Mouse (Mus musculus) naive thymus-derived CD4-positive, alpha-beta T cell, adult 2 months (primary cell): ENCODE measurements around the gene Eepd1.

Experiments used
- DNase-seq: peaks from one replicate; pipeline ENCODE4 v3.0.0-alpha.2; 2011; ENCODE audit warnings: low read depth

Eepd1 gene

GRCm38 (mm10) chr9:25535487-25535886 lies 54.1 kb downstream of the Eepd1 start:
- DNase-seq, result no peak

- DNase-seq, result no peak
Observed at GRCm38 (mm10) chr9:25539461-25539860, 58.1 kb downstream of the Eepd1 start.

- DNase-seq, result no peak
Observed at GRCm38 (mm10) chr9:25541355-25541754, 60.0 kb downstream of the Eepd1 start.

DNA sequence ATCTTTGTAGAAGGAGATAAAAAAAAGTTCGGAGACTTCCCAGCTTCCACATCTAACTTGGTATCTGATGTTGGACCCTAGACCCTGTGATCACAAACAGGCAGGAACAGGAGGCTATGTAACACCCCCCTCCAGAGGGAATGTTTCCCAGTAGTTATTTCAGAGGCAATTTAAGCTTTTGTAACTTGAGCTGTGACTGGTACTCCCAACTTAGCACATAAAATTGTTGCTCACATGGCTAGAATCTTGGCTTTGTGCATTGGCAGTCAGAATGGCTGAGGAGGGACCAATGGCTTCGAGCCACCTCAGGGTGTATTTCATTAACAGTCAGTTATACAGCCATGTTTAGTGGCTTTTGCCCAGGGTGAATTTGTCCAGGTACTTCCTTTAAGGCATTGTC lies 63.9 kb downstream of the Eepd1 start:
- DNase-seq, result no peak

DNA sequence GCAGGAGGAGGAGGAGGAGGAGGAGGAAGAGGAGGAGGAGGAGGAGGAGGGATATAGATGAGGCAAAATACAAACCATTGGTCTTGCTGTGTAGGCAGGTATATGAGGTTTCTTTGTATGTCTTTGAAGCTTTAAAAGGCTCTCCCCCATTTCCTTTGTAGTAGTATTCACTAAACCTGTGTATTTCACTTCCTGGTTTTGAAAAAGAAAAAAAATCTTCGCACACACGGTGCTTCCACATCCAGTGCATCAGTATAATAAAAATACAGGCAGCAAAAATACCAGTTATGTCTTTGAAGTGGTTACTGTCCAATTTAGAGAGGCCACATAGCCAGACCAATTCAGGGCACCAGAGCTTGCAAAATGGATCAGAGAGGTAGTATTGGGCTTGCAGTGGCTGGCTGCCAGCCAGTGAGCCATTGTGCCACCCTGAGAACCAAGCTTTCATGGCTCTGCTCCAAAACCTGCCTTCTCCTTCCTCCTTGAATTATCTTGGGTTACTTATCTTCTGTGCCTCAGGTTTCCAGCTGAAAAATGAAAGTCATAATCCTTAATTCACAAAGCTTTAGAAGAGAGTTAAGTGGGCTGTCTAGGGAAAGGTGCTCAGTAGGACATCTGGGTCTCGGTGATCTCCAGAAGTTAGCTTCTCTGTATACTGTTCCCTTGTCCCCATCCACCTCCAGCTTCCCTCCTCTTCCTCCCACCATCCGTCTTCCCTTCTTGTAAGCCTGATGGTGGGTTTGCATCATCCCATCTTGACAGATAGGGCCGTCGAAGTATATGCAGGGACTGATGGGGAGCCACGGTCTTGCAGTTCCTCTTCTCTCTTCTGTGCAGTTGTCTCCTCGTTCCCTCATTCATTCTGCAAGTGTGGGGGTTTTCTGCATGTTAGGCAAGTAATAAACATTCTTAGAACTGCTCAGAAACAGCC lies 68.0 kb downstream of the Eepd1 start:
- peak; percentile 21 for DNase-seq

DNA sequence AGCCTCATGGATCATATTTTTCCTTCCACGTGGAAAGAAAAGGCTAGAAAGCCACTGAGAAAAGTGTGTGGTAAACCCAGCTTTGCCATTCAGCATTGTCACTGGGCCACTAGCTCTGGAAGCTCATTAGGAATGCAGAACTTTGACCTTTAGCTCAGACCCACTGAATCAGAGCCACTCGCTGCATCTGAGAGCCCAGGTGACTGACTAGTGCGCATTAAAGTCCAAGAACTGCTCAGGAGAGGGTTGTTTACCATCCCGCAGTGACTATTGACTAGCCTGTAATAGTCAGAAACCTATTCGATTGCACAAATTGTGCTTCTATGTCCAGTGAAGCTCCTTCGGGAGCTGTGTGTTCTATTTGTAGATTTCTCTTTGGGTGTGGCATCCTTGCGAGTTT lies 68.8 kb downstream of the Eepd1 start:
- DNase-seq, result no peak

DNA sequence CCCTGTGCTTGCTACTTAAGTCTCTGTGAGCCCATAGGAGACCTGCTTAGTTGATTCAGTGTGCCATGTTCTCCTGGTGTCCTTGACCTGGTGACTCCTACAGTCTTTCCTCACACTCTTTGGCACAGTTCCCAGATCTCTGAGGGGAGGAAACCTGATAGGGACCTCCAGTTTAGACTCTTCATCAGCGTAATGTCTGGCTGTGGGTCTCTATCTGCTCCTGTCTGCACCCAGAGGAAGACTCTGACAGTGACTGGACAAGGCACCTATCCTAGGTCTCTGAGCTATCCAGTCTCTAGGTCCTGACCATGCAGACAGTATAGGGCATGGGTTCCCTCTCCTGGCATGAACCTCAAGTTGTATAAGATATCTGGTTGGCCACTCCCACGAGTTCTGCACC lies 71.2 kb downstream of the Eepd1 start:
- DNase-seq, result no peak

- no peak for DNase-seq
Observed at GRCm38 (mm10) chr9:25554246-25554803, 73.0 kb downstream of the Eepd1 start.

DNA sequence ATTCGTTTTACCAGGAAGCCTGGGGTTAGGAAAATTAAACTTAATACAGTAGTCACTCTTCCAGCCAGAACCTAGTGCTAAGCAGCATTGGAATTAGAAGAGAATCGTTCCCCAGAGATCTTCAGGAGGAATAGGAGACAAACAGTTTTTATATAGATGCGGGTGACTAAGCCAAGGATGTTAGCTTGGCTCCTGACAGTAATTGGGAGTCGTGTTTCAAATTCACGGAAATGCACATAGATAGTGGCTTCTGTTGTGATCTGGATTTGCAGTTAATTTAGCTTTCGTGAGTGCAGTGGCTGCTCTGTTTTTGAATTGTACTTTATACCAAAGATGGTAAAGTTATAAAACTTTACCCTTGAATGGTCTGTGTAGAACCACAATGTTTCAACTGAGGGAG lies 73.9 kb downstream of the Eepd1 start:
- DNase-seq, result no peak

- no peak for DNase-seq
Observed at GRCm38 (mm10) chr9:25556008-25556407, 74.7 kb downstream of the Eepd1 start.

- DNase-seq, result no peak
Observed at GRCm38 (mm10) chr9:25557378-25557777, 76.0 kb downstream of the Eepd1 start.

DNA sequence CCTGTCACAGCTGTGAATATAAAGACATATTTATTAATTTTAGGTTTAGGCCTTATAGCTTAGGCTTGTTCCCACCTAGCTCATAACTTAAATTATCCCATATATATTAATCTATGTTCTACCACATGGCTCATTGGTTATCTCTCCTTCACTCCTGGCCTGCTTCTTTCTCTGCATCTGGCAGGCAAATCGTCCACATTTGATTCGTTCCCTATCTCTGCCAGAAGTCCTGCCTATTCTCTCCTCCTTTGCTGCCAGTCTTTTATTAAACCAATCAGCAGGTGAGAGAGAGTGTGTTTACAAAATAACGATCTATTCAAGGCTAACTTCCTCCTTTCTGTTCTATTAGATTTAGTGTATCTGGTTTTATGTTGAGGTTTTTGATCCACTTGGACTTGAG lies 77.5 kb downstream of the Eepd1 start:
- DNase-seq, result no peak

DNA sequence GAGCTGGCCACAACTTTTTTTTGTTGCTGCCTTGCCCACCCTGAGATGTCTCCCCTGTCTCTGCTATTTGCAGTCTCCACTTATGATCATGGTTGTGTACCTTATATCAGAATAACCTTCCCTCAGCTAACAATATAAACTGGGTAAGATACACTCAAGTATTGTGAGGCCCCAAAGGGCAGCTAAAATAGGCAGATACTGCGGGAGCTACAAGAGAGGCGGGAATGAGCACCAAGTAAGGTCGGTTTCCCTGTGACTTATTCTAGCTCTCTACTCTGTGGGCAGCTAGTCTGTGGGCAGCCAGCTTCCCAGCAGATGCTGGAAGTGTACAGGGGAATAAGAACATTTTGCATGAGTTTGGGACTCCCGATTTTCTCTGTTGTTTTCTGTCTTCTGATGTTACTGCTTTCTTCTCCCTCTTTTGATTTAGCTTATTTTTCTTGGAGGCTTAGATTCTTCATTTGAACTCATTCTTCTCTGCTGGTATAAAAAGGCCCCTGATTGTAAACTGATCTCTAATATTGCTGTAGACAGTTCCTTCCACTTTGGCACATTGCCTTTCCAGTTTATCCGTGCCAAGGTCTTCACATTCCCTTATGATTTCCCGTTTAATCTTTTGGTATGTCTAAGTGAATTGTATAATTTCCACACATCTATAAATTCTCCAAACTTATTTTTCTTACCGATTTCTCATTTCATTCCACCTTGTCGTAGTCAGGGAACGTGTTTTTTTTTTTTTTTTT lies 78.8 kb downstream of the Eepd1 start:
- no peak for DNase-seq

- no peak for DNase-seq
Observed at GRCm38 (mm10) chr9:25561143-25561542, 79.8 kb downstream of the Eepd1 start.

GRCm38 (mm10) chr9:25563806-25564205 lies 82.5 kb downstream of the Eepd1 start:
- DNase-seq, result no peak

DNA sequence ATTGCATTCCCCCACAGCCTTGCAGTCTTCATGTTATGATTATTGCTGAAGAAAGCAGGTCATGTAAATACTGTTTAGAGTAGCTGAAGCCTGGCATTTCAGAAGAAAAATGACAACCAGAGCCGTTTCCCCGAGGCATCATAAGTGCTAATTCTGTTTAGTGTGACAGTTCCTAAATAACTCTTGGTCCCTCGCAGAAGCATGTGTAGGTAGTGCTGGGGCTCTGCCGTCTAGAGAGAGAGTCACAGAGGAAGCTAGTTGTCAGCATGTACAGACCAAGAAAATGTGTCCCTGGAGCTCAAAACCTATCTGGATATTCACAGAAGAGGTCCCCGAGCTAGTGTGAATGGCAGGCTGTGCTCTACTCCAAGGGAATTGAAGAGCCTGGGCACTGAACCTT lies 85.7 kb downstream of the Eepd1 start:
- DNase-seq, result no peak

DNA sequence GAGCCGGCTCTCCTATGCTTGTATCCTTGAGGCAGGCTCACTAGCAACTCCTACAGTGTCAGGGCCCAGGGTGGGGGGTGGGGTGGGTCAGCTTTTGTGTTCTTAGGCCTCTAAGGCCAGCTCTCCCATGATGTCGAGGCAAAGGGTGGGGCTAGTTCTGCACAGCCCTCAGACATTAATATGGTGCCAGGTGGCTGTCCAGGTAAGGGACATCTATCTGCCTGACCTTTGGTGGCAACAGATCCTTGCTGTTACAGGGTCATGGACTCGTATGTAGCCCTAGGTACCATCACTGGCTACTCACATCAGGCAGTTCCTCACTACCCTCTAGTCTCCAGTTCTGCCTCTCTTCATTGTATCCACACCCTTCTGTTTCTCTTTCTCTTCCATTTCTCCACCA lies 87.4 kb downstream of the Eepd1 start:
- DNase-seq, result no peak

GRCm38 (mm10) chr9:25570011-25570410 lies 88.7 kb downstream of the Eepd1 start:
- no peak for DNase-seq

DNA sequence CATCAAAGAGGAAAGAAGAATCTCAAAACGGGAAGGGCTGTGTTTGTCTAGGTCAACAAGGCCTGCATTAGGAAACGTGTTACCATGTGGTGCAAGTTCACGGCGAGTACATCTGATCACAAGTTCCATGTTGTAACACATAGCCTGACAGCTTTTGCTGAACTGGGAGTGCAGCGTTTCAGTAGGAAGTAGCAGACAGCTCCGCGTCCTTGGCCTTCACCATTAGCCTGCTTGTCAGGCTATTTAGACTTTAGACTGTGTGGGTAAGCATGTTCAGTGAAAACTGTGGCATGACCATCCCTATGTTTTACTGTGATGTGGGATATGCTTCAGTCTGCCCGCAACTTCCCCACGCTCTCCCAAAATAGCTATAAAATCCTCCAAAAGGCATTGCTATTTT lies 89.1 kb downstream of the Eepd1 start:
- no peak for DNase-seq

DNA sequence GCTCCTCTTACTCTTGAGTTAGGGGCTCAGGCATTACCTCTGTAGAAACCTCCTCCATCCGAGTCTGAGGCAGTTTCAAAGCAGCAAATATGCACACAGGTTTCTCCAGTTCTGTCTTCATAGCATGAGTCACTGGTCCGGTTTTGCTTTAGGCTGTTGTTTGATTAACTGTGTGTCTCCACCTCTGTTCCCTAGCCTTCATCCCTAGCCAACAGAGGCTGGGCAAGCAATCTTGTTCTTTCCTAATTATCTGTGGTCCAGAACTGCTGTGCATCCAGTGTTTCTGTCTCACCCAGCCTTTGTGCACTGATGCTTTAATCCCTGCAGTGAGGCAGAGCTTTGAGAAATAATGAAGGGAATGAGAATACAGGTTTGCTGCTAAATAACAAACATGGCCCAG lies 90.0 kb downstream of the Eepd1 start:
- no peak for DNase-seq

DNA sequence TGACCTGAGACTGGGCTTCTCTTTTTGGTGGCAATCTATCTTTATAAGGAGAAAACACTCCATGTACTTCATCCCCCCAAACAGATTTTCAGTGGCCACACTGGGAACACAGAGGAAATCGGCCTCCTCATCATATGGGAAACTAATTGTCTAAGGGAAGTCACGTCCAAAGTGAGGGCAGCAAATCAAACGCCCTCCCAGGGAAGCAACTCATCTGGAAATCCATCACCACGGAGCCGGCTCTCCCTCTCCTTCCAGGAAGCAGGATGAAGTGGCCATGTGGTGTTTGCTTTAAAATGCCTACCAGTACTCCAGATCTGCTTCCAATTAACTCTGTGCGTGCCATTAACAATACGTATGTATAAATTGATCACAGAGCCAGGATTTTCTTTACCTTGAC lies 92.4 kb downstream of the Eepd1 start:
- DNase-seq, result no peak

DNA sequence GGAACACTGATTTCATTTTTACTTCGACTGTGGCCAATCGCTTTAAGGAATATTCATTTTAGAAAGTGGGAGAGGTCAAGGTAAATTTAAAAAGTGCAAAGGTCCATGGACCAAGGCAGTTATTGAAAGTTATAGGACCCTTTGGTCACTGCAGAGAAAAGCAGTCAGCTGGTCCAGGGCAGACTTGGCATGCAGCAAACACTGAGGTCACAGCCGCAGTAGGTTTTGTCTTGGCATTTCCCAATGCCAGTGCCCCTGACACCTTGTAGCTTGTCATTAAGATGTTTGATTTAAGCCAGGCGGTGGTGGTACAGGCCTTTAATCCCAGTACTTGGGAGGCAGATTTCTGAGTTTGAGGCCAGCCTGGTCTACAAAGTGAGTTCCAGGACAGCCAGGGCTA lies 92.8 kb downstream of the Eepd1 start:
- DNase-seq, result no peak
